Mouse (Mus musculus) forelimb bud, embryonic 11.5 days (tissue): ENCODE measurements around the gene Samd7.
"Not testable (repeated sequence)": the region's sequence is repeated elsewhere in the genome, so short reads cannot be mapped to it uniquely, and the experiment has no call there.

Experiments
- DNase-seq: peaks from one replicate; pipeline ENCODE4 v3.0.0-alpha.2; 2012; ENCODE audit warnings: low read depth, low spot score

The Samd7 gene

DNA sequence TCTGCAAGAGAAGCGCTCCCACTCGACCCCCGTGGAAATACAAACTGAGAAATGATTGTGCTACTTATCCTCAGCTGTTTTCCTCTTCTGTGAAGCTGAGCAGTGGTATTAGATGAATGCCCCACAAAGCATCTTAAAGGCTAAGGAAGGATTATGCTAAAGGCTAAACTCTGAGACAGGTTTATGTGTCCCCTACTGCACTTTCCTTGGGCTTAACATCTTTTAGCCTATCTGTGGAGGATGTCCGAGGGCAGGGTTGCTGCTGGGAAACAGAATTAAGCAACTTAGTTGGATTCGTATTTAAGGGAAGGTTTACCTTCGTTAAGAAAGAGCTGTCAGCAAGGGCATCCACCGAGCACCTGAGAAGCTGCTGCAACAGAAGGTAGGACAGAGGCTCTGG lies at the start of gene Samd7:
Gene Samd7 (plus strand): TSS at position 288 of the 400 bp plus-strand sequence.
- no peak for DNase-seq

DNA sequence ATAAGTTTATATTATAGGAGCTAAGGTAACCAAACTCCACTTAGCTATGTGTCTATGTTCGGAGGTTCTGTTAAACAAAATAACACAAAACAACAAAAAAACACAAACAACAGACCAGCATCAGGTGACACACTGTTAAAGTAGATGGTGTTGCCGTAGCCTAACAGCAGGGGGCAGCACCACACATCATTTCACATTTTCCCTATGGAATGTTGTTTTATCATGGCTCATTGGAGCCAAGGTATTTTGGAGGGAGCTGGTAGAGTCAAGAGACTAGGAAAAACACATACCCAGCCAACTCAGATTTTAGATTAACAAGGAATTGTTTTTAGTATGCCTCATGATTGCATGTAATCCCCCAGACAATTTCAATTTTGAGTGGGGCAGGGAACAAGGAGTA lies 49.7 kb upstream of the Samd7 start:
- DNase-seq: peak; percentile 76

DNA sequence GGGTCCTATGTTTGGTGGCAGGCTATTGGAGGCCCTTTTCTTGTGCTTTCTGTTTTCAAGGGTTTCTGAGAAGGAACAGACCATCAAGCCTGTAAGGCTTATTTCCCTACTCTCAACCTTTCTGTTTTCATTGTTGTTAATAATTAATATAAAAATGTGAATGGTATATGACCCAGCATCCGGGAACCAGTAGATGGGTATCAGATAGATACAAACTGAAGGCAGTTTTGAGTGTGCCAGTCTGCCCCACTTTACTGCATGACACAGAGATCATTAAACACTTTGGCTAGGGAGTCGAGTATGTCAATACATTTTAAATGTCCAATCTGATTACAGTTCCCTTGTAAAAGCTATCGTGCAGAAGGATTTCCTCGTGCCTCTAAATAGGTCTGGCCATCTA lies 48.2 kb upstream of the Samd7 start:
- DNase-seq: no peak

DNA sequence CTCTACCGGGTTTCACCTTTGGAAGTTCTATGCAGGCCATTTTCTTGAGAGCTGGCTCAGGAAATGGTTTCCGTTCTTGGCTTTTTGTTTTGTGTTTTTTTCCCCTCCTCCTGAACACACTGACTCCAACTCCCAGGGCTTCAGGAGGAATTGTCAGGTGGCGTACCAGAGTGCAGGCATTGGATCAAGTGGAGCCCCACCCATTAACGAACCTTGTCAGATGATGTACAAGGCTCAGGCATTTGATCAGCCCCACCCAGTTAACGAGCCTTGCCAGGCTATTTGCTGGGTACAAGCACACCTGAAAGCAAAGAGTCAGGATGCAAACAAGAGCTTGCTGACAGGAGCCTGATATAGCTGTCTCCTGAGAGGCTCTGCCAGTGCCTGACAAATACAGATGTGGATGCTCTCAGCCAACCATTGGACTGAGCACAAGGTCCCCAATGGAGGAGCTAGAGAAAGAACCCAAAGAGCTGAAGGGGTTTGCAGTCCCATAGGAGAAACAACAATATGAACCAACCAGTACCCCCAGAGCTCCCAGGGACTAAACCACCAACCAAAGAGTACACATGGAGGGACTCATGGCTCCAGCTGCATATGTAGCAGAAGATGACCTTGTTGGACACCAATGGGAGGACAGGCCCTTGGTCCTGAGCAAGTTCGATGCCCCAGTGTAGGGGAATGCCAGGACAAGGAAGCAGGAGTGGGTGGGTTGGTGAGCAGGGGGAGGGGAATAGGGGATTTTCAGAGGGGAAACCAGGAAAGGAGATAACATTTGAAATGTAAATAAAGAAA lies 46.2 kb upstream of the Samd7 start, which contains the start of gene Lrrc31:
Gene Lrrc31 (minus strand): TSS at position 133 of the 795 bp plus-strand sequence.
- DNase-seq: not testable (repeated sequence)

DNA sequence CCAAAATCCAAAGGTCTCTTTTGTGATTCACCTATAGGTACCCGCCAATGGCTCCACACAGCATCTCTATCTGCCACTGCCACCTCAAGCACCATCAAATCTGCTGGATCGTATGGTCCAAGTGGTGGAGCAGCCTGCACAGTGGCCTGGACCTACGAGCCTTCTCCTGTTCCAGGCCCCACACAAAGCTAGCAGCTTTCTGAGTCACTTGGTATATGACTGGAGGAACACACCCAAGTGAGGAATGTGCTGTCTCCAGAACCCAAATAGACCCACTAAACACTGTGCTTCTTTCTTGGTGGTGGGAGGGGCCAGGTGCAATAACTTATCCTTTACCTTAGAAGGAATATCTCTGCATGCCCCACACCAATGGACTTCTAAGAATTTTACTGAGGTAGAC lies 40.1 kb upstream of the Samd7 start:
- no peak for DNase-seq

DNA sequence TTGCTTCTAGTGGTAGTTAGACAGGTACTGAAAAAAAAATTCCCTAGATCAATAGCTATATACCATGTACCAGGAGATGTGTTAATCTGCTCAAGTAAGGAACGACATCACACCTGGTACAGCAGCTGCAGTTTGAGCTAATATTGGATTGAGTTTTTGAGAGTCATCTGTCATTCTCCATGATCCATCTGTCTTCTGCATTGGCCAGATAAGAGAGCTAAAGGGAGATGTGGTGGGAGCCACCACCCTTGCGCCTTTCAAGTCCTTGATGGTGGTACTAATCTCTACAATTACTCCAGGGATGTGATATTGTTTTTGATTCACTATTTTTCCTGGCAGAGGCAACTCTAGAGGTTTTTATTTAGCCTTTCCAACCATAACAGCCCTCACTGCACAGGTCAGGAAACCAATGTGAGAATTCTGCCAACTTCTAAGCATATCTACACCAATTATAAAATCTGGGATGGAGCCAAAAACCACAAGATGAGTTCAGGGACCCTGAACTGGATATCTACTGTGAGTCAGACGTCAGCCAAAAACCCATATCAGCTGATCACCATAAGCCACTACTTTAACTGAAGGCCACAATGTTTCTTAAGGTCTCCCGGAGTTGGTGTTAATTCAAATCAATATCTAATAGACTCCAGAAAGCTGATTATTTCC lies 39.3 kb upstream of the Samd7 start:
- no peak for DNase-seq

DNA sequence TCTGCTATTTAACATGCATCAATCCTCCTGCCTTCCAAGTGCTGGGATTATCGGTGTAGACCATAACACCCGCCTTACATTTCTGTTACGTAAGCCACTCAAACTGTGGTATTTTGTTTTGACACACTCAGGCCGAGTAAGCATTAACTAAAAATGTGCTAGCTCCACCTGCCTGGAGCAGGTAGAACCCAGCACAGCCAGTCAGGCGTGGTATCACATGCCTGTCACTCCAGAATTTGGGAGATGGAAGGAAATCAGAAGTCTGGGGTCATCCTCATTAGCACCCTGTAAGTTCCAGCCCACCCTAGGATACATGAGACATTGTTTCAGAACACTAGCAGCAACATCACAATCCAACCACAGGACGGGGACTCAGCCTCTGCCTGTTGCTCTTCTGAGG lies 35.9 kb upstream of the Samd7 start:
- no peak for DNase-seq

DNA sequence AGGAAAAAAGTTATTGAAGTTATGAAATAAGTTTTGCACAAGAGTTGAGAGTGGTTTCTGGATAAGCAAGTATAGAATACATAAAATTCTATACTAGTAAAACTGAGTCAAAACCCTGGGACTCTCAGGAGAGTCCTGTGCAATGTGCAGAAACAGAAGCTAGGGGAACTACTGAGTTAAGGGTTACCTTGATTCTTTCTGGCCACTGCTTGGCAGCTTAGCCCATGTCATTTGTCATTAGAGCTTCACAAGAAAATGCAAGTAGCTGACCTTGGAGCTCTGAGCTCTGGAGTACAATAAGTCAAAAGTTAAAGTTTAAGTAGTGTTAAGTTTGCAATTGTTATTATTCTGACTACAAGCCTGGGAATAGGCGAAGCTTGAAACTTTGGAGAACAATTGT lies 32.8 kb upstream of the Samd7 start:
- DNase-seq: no peak

DNA sequence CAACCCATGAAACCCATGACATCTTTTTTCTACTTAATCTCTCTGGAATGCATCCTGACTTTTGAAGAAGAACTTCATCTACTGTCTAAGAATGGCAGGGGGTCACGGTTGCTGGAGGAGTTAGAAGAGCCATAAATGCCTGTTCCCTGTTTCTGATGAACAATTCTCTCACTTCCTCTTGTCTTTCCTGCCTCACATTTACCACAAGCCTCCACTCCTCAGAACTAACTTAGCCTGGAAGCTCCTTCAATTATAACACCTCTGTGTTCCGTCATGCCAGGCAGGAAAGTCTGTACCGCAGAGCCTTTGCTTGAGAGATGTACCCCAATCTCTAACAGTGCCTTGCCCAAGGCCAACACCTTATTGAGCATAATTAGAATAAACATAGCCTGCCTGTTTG lies 27.4 kb upstream of the Samd7 start:
- DNase-seq: no peak

DNA sequence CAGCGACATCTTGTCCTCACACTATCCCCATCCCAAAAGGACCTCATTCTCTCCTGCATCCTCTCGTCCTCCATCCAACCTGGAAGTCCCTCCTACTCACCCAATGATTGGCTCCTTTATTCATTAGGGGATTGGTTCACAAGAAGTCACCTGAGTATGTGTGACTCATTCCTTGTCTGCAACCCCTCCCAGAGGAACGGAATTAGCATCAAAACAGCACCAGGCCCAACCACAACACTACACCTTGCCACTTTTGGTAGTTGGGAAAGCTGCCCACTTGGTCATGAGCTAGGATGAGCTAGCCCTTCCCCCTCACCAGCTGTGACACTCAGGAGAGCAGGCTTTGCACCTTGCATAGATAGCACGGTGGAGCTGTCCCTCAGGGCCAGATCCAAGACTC lies 24.1 kb upstream of the Samd7 start:
- no peak for DNase-seq

DNA sequence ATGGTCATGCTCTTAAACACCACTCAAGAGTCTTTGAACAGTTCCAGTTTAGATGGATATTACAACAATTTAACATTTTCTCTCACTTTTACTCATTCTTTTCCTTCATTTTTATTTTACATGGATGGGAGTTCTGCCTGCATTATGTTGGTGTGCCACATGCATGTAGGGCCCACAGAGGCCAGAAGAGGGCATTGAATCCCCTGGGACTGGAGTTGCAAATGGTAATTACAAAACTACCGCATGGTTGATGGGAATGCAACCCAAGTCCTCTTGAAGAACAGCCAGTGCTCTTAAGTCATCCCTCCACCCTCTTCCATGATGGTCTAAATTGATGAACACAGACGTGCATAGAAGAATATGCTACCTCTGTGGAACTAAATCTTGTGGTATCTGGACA lies 23.6 kb upstream of the Samd7 start:
- no peak for DNase-seq

DNA sequence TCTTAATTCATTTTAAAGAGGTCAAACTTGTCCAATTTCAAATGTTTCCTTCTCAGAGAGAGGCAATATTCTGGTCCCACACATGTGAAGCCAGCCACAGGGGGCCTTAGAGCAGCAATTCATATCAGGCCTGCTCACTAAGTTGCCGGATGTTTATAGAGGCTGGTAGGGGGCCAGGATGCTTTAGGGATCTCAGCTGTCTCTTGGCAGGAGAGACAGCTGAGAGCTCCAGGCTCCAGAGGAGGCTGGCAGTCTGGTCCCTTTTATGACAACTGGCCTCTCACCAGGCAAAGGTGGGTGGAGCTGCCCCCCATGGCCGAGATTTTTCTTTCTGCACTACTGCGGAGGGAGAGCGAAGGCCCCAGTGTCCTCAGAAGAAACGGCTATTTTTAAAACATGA lies 22.9 kb upstream of the Samd7 start:
- no peak for DNase-seq

DNA sequence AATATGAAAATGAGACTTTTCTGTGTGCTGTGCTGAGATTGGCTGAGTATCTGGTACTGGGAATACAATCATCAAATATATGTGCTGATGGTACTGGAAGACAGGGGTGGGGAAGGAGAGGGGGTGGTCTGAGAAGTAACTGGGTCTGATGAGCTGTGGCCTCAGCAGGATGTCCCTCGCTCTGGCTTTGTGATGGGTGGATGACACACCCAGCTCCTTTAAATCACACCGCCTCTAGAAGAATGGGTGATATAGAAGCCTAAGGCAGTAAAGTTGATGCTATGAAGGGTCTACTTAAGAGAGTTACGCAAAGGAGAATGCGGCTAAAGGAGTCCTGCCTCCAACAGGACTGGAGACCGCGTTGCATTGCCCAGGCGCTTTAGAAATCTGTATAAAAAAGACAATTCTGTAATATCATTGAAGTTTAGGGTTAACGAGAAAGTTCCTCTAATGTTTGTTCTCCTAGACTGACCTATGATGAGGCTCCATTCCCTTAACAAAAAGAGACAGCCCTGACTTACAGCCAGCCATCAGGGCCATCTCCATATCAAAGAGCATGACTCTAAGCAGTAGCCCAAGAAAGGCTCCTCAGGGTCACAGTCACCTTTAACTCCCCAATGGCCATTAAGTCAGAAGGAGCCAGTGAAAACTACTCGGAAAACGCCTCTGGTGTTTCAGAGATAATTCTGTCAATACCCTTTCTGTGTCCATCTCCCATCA lies 21.8 kb upstream of the Samd7 start:
- DNase-seq: no peak

DNA sequence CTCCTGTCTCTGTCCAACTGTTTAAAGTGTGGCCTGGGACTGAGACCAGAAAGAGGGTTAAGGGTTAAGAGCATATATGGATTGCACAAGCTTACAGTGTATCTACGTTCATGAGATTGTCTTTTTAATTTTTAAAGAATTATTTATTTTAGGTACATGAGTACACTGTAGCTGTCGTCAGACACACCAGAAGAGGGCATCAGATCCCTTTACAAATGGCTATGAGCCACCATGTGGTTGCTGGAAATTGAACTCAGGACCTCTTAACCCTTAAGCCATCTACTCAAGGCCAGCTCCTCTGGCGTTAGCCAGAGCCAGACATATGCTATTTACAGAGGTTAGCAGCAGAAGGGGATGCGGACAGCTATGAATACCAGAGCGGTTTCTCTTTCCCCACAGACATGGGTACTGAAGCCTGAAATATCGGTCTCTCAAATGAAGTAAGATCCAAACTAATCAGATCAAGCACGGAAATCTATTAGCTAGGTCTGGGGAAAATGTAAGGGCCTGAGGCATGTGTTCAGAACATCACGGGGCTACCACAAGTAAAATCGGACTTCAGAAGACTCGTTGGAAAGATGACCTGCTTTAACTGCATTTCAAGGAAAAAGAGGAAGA lies 21.1 kb upstream of the Samd7 start:
- DNase-seq: no peak

DNA sequence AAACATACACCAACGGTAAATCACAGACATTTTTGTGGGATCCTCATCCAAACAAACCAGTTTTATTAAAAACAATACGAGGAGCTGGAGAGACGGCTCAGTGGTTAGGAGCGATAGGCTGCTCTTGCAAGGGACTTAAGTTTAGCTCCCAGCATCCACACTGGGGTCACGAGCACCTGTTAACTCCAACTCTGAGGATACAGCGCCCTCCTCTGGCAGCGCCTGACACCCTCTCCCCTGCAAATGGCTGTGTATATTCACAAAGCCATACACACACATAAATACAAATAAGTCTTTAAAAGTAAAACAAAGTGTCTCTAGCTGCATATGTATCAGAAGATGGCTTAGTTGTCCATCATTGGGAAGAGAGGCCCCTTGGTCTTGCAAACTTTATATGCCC lies 20.6 kb upstream of the Samd7 start:
- no peak for DNase-seq

DNA sequence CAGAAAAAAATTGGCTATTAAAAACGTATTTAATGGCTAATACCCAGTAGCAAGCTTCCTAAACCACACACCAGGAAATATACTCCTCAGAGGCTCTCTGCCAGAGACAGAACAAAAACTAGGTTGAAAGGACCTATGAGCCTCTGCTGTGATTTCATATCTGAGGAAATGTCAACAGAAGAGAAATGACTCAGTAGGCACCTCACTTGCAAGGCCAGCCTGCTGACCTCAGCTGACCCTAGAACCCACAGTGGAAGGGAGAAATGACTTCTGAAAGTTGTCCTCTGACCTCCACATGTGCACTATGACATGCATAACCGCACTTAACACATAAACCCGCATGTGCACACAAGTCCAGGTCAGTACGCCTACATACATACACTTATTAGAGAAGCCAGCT lies 18.9 kb upstream of the Samd7 start:
- DNase-seq: no peak

DNA sequence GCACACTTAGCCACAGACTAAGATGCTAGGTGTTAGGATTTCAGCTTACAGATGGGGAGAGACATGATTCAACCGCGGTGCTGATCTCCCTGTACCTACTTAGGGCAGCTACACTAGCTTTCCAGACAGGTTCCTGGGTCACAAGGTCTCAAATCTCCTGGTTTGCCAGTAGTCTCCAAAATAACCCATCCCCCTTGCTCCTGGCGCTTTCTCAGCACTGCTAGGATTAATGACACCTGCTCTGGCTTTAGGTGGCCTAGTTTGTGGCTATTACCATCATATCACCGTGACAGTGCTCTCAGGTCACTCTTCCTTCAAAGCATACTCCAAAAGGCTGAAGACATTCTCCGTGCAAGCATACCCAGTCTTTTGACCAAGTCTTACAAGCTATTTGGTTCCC lies 17.0 kb upstream of the Samd7 start:
- DNase-seq: no peak

DNA sequence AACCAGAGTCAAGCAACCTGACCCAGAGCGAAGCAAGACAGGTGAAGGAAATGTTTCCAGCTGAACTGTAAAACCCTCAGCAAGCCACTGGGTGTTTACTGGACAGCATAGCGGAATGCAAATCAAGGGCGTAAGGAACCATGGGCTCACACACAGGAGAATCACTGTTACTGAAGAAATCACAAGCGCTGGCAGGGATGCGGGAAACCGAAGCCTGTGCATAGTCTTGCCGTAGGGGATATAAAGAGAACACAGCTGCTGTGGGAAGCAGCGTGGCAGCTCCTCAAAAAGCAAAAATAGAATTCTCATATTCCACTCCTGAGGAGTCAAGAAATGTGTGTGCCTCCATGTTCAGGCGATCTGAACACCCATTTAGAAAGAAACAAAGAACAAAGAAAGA lies 9.3 kb upstream of the Samd7 start:
- DNase-seq: peak; percentile 16

DNA sequence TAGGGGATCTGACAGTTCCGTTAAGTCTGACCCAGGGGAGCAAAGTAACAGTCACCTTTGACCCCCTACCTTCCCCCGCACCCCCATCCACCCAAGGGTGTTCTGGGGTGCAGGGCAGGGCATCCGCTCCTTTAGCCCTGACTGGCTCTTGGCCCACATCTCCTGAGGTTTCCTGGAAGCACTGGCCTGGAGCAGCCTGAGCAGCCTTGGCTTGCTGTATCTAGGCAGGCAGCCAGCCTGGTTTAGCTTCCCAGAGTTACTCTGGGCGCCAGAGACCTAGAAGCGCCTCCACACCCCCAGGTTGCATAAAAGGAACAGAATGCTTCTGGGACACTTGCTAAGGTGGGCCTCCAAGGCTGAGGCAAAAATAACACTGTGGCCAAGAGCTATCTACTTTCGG lies 4.8 kb upstream of the Samd7 start:
- DNase-seq: no peak

DNA sequence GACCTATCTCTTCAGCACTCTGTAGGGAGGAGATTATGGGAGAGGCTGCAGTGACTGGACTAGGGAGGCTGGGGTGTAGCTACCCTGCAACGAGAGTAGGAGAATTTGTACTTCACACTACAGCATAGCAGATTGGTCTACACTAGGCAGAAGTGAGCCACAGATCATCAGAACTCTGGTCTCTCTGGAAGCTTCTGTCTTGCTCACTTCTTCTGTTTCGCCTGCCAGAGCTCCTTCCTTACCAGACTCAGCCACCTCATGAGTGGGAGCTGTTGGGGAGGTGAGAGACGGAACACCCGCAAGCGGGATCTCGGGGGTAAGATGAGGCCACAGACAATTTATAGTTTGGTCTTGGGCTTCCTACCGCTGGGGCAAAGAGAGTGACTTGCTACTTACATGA lies 3.2 kb upstream of the Samd7 start:
- no peak for DNase-seq

DNA sequence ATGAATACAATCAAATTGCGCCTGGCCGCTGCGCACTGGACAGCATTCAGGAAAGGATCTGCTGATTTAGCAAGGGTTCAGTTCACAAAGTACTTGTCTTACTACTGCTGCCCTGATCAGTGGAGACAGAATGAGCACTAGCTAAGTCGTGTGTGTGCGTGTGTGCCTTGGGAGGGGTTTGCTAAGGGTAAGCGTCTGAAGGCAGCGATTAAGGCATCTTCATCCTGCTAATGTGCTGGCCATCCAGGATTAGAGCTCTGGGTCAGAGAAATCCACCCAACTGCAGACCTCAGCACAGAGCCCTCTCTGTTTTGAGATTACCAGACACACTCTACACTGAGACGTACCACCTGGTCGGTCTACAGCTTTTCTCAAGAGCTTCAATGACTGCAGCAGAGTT lies 2.2 kb downstream of the Samd7 start:
- DNase-seq: no peak

DNA sequence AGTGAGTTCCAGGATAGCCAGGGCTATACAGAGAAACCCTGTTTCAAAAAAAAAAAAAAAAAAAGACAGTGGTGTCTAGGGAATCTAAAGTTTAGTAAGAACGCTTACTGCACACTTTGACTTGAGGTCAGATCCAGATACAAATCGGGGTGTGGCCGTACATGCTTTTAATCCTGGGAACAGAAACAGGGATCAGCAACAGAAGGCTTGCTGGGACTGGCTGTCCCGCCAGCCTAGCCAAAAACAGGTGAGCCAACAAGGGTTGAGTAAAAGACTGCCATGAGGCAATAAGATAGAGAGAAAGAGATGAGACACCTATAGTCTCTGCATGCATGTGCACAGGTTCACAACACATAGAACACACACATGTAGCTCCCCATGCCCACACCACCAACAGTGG lies 8.6 kb downstream of the Samd7 start:
- no peak for DNase-seq
